Mouse (Mus musculus) midbrain, postnatal 0 days (tissue): ENCODE data around the gene Abat. TPM values are rescaled to one million over a fixed set of nuclear protein-coding genes. Genes with fewer than 3 reads are reported as not detected.
A peak's percentile ranks its signal among the peaks of the same experiment; 100 is the strongest.

ENCODE experiments used
- ATAC-seq: fragments of 200-750 bp; cut with Nextera tagmentation; 2 replicates; pipeline ENCODE4 v1.8.0; 2017; ENCODE audit warnings: moderate number of reproducible peaks, mild to moderate bottlenecking, moderate TSS enrichment, moderate library complexity; ENCODE audit not compliant: low FRiP score
- DNase-seq: peaks from one replicate; pipeline ENCODE4 v3.0.0-alpha.2; 2015; ENCODE audit warnings: low spot score
- H3K27ac ChIP-seq: fragments of 300-500 bp; sonication (generic); 2 replicates; pipeline ENCODE4 v1.5.1; 2014; ENCODE audit warnings: low read depth, mild to moderate bottlenecking, low read length, mixed read lengths
- H3K27me3 ChIP-seq: fragments of 300-500 bp; sonication (generic); 2 replicates; pipeline ENCODE4 v1.6.1; 2014; ENCODE audit warnings: low read length, control low read depth, mixed read lengths; ENCODE audit not compliant: insufficient read depth
- H3K36me3 ChIP-seq: fragments of 300-500 bp; sonication (generic); 2 replicates; pipeline ENCODE4 v1.6.1; 2014; ENCODE audit warnings: low read length, control low read depth, mixed read lengths; ENCODE audit not compliant: insufficient read depth
- H3K4me1 ChIP-seq: fragments of 300-500 bp; sonication (generic); 2 replicates; pipeline ENCODE4 v1.6.1; 2014; ENCODE audit warnings: mild to moderate bottlenecking, control low read depth, antibody characterized with exemption, low read length, mixed read lengths; ENCODE audit not compliant: insufficient read depth
- H3K4me2 ChIP-seq: fragments of 300-500 bp; sonication (generic); 2 replicates; pipeline ENCODE4 v1.6.1; 2014; ENCODE audit warnings: low read depth, mild to moderate bottlenecking, low read length, mixed read lengths; ENCODE audit not compliant: poor library complexity, severe bottlenecking
- H3K4me3 ChIP-seq: fragments of 300-500 bp; sonication (generic); 2 replicates; pipeline ENCODE4 v1.5.1; 2014; ENCODE audit warnings: low read depth, mild to moderate bottlenecking, low read length, moderate library complexity
- H3K9ac ChIP-seq: fragments of 300-500 bp; sonication (generic); replicated peaks from 2 replicates; pipeline ENCODE4 v1.6.1; 2014; ENCODE audit warnings: mild to moderate bottlenecking, low read length, moderate library complexity, mixed read lengths; ENCODE audit not compliant: poor library complexity, severe bottlenecking
- H3K9me3 ChIP-seq: fragments of 300-500 bp; sonication (generic); 2 replicates; pipeline ENCODE4 v1.6.1; 2016; ENCODE audit warnings: low read length, control low read depth
- CTCF ChIP-seq: IDR thresholded peaks from 2 replicates; pipeline ENCODE4 v1.5.1; 2016; ENCODE audit warnings: antibody characterized with exemption, mild to moderate bottlenecking
- WGBS: fragments of 180-500 bp; shearing (Covaris S2); extraction: QIAGEN DNeasy Blood & Tissue Kit; methylation state at CpG from one replicate; pipeline ENCODE4 v1.1.7; 2014; 5-methylcytosine and 5-hydroxymethylcytosine counted together
- polyA plus RNA-seq: library from polyadenylated mRNA; unstranded; fragments of >200 nt; fragmentation: Nextera tagmentation; extraction: Ambion mirVana; gene quantifications from 2 replicates; pipeline ENCODE4 v1.2.1, GENCODE M21; 2015
- total RNA-seq: library from RNA; depleted of rRNA; stranded (reverse); fragments of >200 nt; gene quantifications from 2 replicates; pipeline ENCODE4 v1.2.3, GENCODE M21; 2014

Abat gene
- total and polyA plus RNA-seq, 2 experiments from 2014 or later, result 89.4 to 137 TPM

DNA sequence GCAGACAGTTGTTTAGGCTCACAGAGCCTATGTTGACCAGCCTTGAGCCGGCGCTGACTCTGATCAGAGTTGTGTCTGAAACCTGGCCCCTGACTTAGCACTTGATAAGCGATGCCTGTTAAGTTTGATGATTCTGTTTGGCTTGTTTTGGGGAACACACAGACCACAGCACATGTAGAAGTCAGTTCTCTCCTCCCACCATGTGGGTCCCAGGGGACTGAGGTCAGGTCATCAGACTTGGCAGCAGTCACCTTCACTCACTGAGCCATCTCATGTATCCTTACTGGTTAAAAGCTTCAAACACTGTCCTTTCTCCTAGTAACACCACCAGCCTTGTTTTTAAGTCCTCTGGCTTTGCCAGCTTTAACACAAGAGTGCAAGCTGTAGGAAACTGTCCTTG, 136.8 kb downstream of the Abat start:
- Histone ChIP-seq H3K4me2 (no peak overlapping the region), H3K9ac (no peak overlapping the region), H3K4me3 (no peak overlapping the region), H3K27ac (no peak overlapping the region), H3K36me3 (peaks cover 62% of the 10 kb centered on the region), H3K9me3 (no peaks in the 10 kb centered on the region), H3K4me1 (no peaks in the 10 kb centered on the region), H3K27me3 (no peaks in the 10 kb centered on the region)
- ATAC-seq (no peak), DNase-seq (no peak)
- no peak for TF ChIP-seq CTCF
- 94% methylated on average over 3 of the region's 3 CpGs for WGBS

DNA sequence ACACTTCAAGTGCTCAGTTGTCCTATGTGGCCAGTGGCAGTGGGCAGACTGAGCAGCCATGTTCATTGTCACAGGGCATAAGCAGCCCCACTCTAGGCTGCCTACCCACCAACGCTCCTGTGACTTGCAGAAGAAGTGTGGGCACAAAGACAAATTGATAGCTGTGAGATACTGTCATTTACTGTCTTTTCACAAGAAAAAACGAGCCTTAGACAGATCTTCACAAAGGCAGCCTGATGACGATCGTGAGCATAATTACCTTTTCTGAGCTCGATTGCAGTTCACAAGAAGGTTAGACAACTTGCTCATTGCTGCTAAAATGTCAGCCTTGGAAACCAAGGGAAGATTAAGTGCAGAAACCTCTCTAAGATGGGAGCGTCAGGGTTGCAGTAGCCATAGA, 141.9 kb downstream of the Abat start:
- Histone ChIP-seq H3K9me3 (no peaks in the 10 kb centered on the region), H3K27ac (no peak overlapping the region), H3K4me2 (no peak overlapping the region), H3K4me1 (no peaks in the 10 kb centered on the region), H3K9ac (no peak overlapping the region), H3K4me3 (no peak overlapping the region), H3K27me3 (no peaks in the 10 kb centered on the region), H3K36me3 (peaks cover 45% of the 10 kb centered on the region)
- ATAC-seq (no peak), DNase-seq (no peak)
- WGBS, result 84% methylated on average over 6 of the region's 6 CpGs
- TF ChIP-seq CTCF, result no peak

DNA sequence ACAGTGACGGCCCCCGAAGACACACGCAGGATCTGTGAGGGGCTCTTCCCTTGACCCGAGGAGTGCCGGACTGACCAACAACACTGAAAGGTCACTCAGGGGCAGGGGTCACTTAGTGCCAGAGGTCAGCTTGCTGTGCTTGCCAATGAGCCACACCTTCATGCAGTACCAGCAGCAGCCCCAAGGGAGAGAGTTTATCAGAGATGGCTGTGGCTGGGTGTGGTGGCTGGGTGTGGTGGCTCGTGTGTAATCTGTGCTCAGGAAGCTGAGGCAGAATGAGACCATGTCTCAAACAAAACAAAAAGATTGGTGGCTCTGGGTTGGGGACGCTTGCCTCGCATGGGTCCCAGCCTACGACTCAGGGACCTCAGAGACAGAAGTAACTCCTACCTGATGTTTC, 142.4 kb downstream of the Abat start:
- Histone ChIP-seq H3K27ac (no peak overlapping the region), H3K9ac (no peak overlapping the region), H3K4me2 (no peak overlapping the region), H3K4me3 (no peak overlapping the region), H3K27me3 (no peaks in the 10 kb centered on the region), H3K9me3 (no peaks in the 10 kb centered on the region), H3K36me3 (peaks cover 48% of the 10 kb centered on the region), H3K4me1 (no peaks in the 10 kb centered on the region)
- WGBS, result 88% methylated on average over 9 of the region's 9 CpGs
- ATAC-seq, result no peak
- TF ChIP-seq CTCF, result no peak
- DNase-seq, result no peak

DNA sequence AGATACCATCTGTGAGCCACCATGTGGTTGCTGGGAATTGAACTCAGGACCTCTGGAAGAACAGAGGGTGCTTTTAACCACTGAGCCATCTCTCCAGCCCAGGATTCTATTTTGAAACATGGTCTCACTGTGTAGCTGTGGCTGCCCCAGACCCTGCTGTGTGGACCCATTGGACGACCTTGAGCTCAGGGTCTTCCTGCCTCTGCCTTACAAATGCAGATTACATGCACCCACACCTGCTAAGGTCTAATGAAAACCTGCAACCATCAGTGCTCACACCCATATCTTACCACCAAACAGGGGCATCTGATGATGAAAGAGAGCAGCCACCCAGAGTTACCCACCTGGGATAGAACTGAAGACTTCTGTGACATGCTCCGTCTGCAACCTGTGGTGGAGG, 143.0 kb downstream of the Abat start:
- Histone ChIP-seq H3K9me3 (no peaks in the 10 kb centered on the region), H3K36me3 (peaks cover 48% of the 10 kb centered on the region), H3K27ac (no peak overlapping the region), H3K4me2 (no peak overlapping the region), H3K27me3 (no peaks in the 10 kb centered on the region), H3K4me1 (no peaks in the 10 kb centered on the region), H3K4me3 (no peak overlapping the region), H3K9ac (no peak overlapping the region)
- TF ChIP-seq CTCF, result no peak
- ATAC-seq (no peak), DNase-seq (no peak)
- WGBS, result 79% methylated on average over 2 of the region's 2 CpGs

DNA sequence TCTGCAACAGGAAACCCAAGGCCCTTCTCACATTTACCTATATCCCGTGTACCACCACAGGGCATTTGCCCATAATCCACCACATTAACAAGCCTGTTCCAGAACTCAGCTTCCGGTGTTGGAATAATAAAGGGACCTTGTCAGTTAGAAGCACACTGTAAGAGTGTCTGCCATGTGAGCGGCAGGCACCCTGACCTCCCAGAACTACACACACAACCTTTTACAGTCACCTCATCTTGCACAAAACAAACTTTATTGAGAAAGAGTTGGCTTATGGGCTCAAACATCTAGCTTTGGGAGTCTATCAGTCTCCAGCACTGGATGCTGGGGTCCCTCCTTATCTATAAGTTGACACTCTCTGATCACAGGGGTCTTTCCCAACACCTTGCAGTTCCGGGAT, 145.1 kb downstream of the Abat start:
- H3K27me3 ChIP-seq, result no peaks in the 10 kb centered on the region
- WGBS, result 86% methylated on average over 4 of the region's 4 CpGs
- DNase-seq (no peak), ATAC-seq (no peak)
- H3K27ac ChIP-seq, result no peak overlapping the region
- no peak overlapping the region for H3K9ac ChIP-seq
- no peak overlapping the region for H3K4me2 ChIP-seq
- peaks cover 52% of the 10 kb centered on the region for H3K36me3 ChIP-seq
- H3K4me1 ChIP-seq, result no peaks in the 10 kb centered on the region
- no peak for TF ChIP-seq CTCF
- H3K9me3 ChIP-seq, result no peaks in the 10 kb centered on the region
- H3K4me3 ChIP-seq, result no peak overlapping the region

DNA sequence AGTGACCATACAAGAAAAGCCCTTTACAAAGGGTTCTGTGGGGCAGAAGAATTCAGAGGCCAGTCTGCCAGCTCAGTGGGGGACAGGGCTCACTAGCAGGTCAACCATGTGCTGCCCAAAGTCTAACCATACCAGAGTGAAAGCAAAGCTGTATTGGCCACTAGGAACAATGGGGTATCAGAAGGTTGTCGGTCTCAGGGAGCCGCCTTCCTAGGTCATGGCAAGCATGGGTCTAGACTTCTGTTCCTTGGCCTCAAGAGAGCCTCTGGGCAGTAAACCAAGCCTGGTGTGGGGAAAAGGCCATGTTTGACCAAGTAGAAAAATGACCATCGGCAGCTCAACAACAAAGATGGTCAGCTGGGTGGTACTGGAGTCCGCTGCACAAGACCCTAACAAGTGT, 145.5 kb downstream of the Abat start:
- TF ChIP-seq CTCF, result no peak
- Histone ChIP-seq H3K36me3 (peaks cover 52% of the 10 kb centered on the region), H3K9ac (no peak overlapping the region), H3K9me3 (no peaks in the 10 kb centered on the region), H3K4me1 (no peaks in the 10 kb centered on the region), H3K27ac (no peak overlapping the region), H3K27me3 (no peaks in the 10 kb centered on the region), H3K4me3 (no peak overlapping the region), H3K4me2 (no peak overlapping the region)
- WGBS, result 88% methylated on average over 4 of the region's 4 CpGs
- DNase-seq (no peak), ATAC-seq (no peak)

DNA sequence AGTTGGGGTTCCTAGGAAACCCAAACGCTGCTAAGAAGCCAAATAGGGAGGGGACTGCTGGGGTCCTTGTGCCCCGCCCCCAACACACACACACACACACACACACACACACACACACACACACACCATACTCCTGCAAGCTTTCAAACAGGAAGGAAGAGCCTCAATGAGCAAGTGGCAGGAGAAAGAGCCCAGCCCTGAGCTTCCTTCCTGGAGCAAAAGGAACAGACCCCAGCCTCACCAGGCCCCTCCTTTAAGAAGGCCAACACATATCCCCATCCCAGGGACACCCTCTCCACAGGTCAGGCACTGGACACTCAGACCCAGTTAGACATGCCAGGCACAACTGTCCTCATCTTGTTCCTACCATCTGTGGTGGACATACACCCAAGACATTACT, 149.8 kb downstream of the Abat start:
- DNase-seq, result no peak
- Histone ChIP-seq H3K4me2 (no peak overlapping the region), H3K4me3 (no peak overlapping the region), H3K9ac (no peak overlapping the region), H3K36me3 (peaks cover 41% of the 10 kb centered on the region), H3K9me3 (no peaks in the 10 kb centered on the region), H3K4me1 (peaks cover 3% of the 10 kb centered on the region; the same call in 1 of the 2 replicates), H3K27ac (0 out of 2 replicates have a peak overlapping the region, but pooled peaks have one; percentile 8), H3K27me3 (no peaks in the 10 kb centered on the region)
- no peak for ATAC-seq
- no peak for TF ChIP-seq CTCF
- 64% methylated on average over 2 of the region's 2 CpGs for WGBS
